Mouse (Mus musculus): ENCODE data around the gene Trmt1l. TPM values are rescaled to one million over a fixed set of nuclear protein-coding genes. Genes with fewer than 3 reads are reported as not detected.
"Not testable (repeated sequence)": the region's sequence is repeated elsewhere in the genome, so short reads cannot be mapped to it uniquely, and the experiment has no call there.

Trmt1l gene
- polyA plus RNA-seq, 1 experiment from 2014 or later, result 18.5 TPM

DNA sequence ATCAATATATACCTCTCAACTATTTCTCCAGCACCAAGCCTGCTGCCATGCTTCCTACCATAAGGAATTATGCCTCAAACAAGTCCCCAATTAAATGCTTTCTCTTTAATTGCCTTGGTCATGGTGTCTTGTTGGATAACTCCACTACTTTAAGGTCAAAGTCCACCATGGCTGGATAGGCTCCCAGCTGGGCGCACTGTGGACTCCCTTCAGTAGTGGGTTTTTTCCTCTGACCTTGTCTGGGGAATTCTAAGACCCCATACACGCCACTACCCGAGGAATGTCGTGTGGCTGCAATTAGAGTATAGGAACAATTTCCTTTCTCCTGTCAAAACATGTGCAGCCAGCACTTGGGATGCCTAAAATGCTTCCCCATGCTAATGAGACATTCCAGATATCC, 36.6 kb downstream of the Trmt1l start:
- TF ChIP-seq CTCF (IDR thresholded peaks at IDR 0.05; ENCODE audit: low read depth), result no peak
- ATAC-seq, result no peak
- H3K9me3 ChIP-seq (ENCODE audit: control insufficient read depth), result no peaks in the 10 kb centered on the region

DNA sequence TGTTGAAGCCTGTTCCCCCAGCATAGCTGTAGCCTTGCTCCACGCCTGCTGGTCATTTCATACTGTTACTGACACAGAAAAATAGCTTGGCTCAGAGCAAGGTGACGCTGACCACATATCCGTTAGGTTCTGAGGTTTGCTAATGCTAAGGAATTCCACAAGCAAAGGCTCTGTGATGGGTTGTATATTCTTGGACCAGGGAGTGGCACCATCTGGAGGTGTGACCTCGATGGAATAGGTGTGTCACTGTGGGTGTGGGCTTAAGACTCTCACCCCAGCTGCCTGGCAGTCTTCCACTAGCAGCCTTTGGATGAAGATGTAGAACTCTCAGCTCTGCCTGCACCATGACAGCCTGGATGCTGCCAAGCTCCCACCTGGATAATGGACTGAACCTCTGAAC, 38.2 kb downstream of the Trmt1l start:
- Histone ChIP-seq H3K27ac (ENCODE audit: low read depth, low read length) (no peak overlapping the region), H3K4me1 (replicated peaks; ENCODE audit: control insufficient read depth, insufficient read depth, low read length) (no peaks in the 10 kb centered on the region), H3K4me2 (replicated peaks; ENCODE audit: low read depth) (no peak overlapping the region), H3K9ac (ENCODE audit: low read depth, low read length) (no peak overlapping the region), H3K27me3 (replicated peaks; ENCODE audit: control insufficient read depth, insufficient read depth, low read length) (no peaks in the 10 kb centered on the region), H3K9me3 (ENCODE audit: control insufficient read depth) (no peaks in the 10 kb centered on the region), H3K4me3 (ENCODE audit: low read depth, low read length) (no peak overlapping the region), H3K36me3 (ENCODE audit: control insufficient read depth, insufficient read depth) (peaks cover 18% of the 10 kb centered on the region)
- ATAC-seq, result no peak
- no peak for TF ChIP-seq CTCF (IDR thresholded peaks at IDR 0.05; ENCODE audit: low read depth)
- WGBS, result 71% methylated on average over 4 of the region's 4 CpGs

More for the DNA sequence above, 36.6 kb downstream of the Trmt1l start:
- Histone ChIP-seq H3K27ac (ENCODE audit: low read depth, low read length) (no peak overlapping the region), H3K9ac (ENCODE audit: low read depth, low read length) (no peak overlapping the region), H3K27me3 (replicated peaks; ENCODE audit: control insufficient read depth, insufficient read depth, low read length) (no peaks in the 10 kb centered on the region), H3K4me1 (replicated peaks; ENCODE audit: control insufficient read depth, insufficient read depth, low read length) (no peaks in the 10 kb centered on the region), H3K4me2 (replicated peaks; ENCODE audit: low read depth) (no peak overlapping the region), H3K36me3 (ENCODE audit: control insufficient read depth, insufficient read depth) (peaks cover 10% of the 10 kb centered on the region; the same call in 1 of the 2 replicates), H3K4me3 (ENCODE audit: low read depth, low read length) (no peak overlapping the region)
- 68% methylated on average over 4 of the region's 4 CpGs for WGBS

DNA sequence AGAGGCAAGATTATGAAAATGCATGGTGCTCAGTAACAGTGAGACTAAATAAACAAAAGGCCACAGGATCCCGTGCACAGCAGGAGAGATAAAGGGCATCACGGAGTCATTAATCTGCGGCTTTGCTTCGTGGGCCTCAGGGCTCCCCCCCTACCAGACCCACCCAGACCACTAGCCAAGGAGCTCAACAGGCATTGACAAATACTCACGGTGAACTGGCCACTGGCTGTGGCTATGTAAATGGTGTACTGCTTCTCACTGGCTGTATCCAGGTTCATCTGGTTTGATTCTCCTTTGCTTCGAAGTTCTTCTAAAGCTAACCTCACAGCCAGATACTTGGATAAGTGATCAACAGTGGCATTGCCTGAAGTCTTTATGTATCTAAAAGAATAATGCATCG, 43.1 kb downstream of the Trmt1l start:
- H3K27ac ChIP-seq (ENCODE audit: low read depth, low read length), result no peak overlapping the region
- no peak overlapping the region for H3K4me2 ChIP-seq (replicated peaks; ENCODE audit: low read depth)
- H3K4me1 ChIP-seq (replicated peaks; ENCODE audit: control insufficient read depth, insufficient read depth, low read length), result no peaks in the 10 kb centered on the region
- H3K4me3 ChIP-seq (ENCODE audit: low read depth, low read length), result no peak overlapping the region
- H3K27me3 ChIP-seq (replicated peaks; ENCODE audit: control insufficient read depth, insufficient read depth, low read length), result no peaks in the 10 kb centered on the region
- 59% methylated on average over 7 of the region's 7 CpGs for WGBS
- H3K9me3 ChIP-seq (ENCODE audit: control insufficient read depth), result no peaks in the 10 kb centered on the region
- no peak overlapping the region for H3K9ac ChIP-seq (ENCODE audit: low read depth, low read length)
- H3K36me3 ChIP-seq (ENCODE audit: control insufficient read depth, insufficient read depth), result peaks cover 62% of the 10 kb centered on the region
- no peak for ATAC-seq
- no peak for TF ChIP-seq CTCF (IDR thresholded peaks at IDR 0.05; ENCODE audit: low read depth)

DNA sequence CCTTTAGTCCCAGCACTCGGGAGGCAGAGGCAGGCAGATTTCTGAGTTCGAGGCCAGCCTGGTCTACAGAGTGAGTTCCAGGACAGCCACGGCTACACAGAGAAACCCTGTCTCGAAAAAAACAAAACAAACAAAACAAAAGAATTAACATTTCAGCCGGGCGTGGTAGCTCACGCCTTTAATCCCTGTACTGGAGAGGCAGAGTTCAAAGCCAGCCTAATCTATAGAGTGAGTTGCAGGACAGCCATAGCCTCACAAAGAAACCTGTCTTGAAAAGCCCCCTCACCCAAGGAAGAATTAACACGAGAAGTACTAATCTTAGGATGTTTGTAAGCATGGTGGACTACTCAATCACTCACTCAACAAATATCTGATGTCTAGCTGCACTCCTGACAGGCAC, 44.0 kb downstream of the Trmt1l start:
- not testable (repeated sequence) for H3K27ac ChIP-seq (ENCODE audit: low read depth, low read length); H3K4me1 ChIP-seq (replicated peaks; ENCODE audit: control insufficient read depth, insufficient read depth, low read length); H3K27me3 ChIP-seq (replicated peaks; ENCODE audit: control insufficient read depth, insufficient read depth, low read length); H3K4me3 ChIP-seq (ENCODE audit: low read depth, low read length); H3K4me2 ChIP-seq (replicated peaks; ENCODE audit: low read depth); H3K9ac ChIP-seq (ENCODE audit: low read depth, low read length); H3K9me3 ChIP-seq (ENCODE audit: control insufficient read depth); ATAC-seq
- 93% methylated on average over 8 of the region's 8 CpGs for WGBS
- H3K36me3 ChIP-seq (ENCODE audit: control insufficient read depth, insufficient read depth), result peaks cover 69% of the 10 kb centered on the region

DNA sequence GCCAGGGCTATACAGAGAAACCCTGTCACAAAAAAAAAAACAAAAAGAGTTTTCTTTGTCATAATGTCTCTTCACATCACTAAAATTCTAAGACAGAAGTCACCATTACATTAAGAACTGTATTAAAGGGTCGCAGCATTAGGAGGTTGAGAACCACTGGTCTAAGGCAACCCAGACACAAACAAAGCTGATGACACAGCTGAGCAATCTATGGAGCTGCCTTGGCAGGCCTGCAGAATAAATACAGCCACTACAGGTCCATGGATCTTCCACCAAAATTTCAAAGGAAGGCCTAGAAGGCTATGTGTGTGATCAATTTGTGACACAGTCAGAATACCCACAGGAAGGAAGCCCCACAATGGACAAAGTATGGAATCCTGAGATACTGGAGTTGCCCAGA, 54.2 kb downstream of the Trmt1l start:
- H3K9ac ChIP-seq (ENCODE audit: low read depth, low read length), result no peak overlapping the region
- 97% methylated on average over 1 of the region's 1 CpGs for WGBS

GRCm38 (mm10) chr1:151483568-151483967, 55.2 kb downstream of the Trmt1l start:
- H3K4me1 ChIP-seq (replicated peaks; ENCODE audit: control insufficient read depth, insufficient read depth, low read length), result no peaks in the 10 kb centered on the region
- no peaks in the 10 kb centered on the region for H3K9me3 ChIP-seq (ENCODE audit: control insufficient read depth)
- 38% methylated on average over 1 of the region's 1 CpGs for WGBS
- no peak overlapping the region for H3K4me3 ChIP-seq (ENCODE audit: low read depth, low read length)
- no peak overlapping the region for H3K4me2 ChIP-seq (replicated peaks; ENCODE audit: low read depth)
- H3K9ac ChIP-seq (ENCODE audit: low read depth, low read length), result no peak overlapping the region
- peak; percentile 68 for TF ChIP-seq CTCF (IDR thresholded peaks at IDR 0.05; ENCODE audit: low read depth)
- 0 out of 2 replicates have a peak, but pooled peaks cover under 1% of the 10 kb centered on the region for H3K36me3 ChIP-seq (ENCODE audit: control insufficient read depth, insufficient read depth)
- ATAC-seq, result no peak
- H3K27ac ChIP-seq (ENCODE audit: low read depth, low read length), result no peak overlapping the region
- H3K27me3 ChIP-seq (replicated peaks; ENCODE audit: control insufficient read depth, insufficient read depth, low read length), result no peaks in the 10 kb centered on the region

More for the DNA sequence above, 54.2 kb downstream of the Trmt1l start:
- H3K27ac ChIP-seq (ENCODE audit: low read depth, low read length), result no peak overlapping the region
- ATAC-seq, result no peak
- no peaks in the 10 kb centered on the region for H3K9me3 ChIP-seq (ENCODE audit: control insufficient read depth)
- H3K4me1 ChIP-seq (replicated peaks; ENCODE audit: control insufficient read depth, insufficient read depth, low read length), result no peaks in the 10 kb centered on the region
- no peaks in the 10 kb centered on the region for H3K27me3 ChIP-seq (replicated peaks; ENCODE audit: control insufficient read depth, insufficient read depth, low read length)
- H3K36me3 ChIP-seq (ENCODE audit: control insufficient read depth, insufficient read depth), result 0 out of 2 replicates have a peak, but pooled peaks cover 9% of the 10 kb centered on the region
- H3K4me2 ChIP-seq (replicated peaks; ENCODE audit: low read depth), result no peak overlapping the region
- no peak overlapping the region for H3K4me3 ChIP-seq (ENCODE audit: low read depth, low read length)
- TF ChIP-seq CTCF (IDR thresholded peaks at IDR 0.05; ENCODE audit: low read depth), result no peak

- no peak overlapping the region for H3K9ac ChIP-seq (ENCODE audit: low read depth, low read length)
- WGBS, result 89% methylated on average over 5 of the region's 5 CpGs
- no peak overlapping the region for H3K4me3 ChIP-seq (ENCODE audit: low read depth, low read length)
- TF ChIP-seq CTCF (IDR thresholded peaks at IDR 0.05; ENCODE audit: low read depth), result no peak
- no peaks in the 10 kb centered on the region for H3K9me3 ChIP-seq (ENCODE audit: control insufficient read depth)
- no peak overlapping the region for H3K4me2 ChIP-seq (replicated peaks; ENCODE audit: low read depth)
- no peaks in the 10 kb centered on the region for H3K36me3 ChIP-seq (ENCODE audit: control insufficient read depth, insufficient read depth)
- no peak overlapping the region for H3K27ac ChIP-seq (ENCODE audit: low read depth, low read length)
- ATAC-seq, result no peak
- H3K4me1 ChIP-seq (replicated peaks; ENCODE audit: control insufficient read depth, insufficient read depth, low read length), result no peaks in the 10 kb centered on the region
- H3K27me3 ChIP-seq (replicated peaks; ENCODE audit: control insufficient read depth, insufficient read depth, low read length), result no peaks in the 10 kb centered on the region
Observed at GRCm38 (mm10) chr1:151484754-151485153, 56.4 kb downstream of the Trmt1l start.

Measured in intestine, postnatal 0 days (tissue).